9 mouse cellular contexts compared by ENCODE assay signal in genomic region chr17:48045631-48046030, GRCm38 (mm10). TPM values are rescaled to one million over a fixed set of nuclear protein-coding genes. Genes with fewer than 3 reads are reported as not detected.
A peak's percentile ranks its signal among the peaks of the same experiment; 100 is the strongest.
DNase-seq lines count a peak whose midpoint lies in the region; ATAC-seq and TF ChIP-seq lines count a peak whose summit lies in the region.
"Had no signal": no experiment of that assay in that cellular context is flagged by ENCODE, and none has a peak within 500 bp of the region (broad histone marks: within the 10 kb centered on the region; RNA-seq: fewer than 3 reads in every experiment).

No protein-coding gene starts in this region.

- peak; percentile 6 to 43 for DNase-seq in cerebellum, adult 2 months
- peak; percentile 24 for DNase-seq in right cerebral cortex, adult 18-20 months
- DNase-seq in right cerebral cortex, postnatal 25 days, result no peak
- DNase-seq in embryo, embryonic 9.5 days (ENCODE audit: extremely low spot score), result peak; percentile 68
- peak; percentile 88 to 90 for DNase-seq in kidney, postnatal 4 days
- DNase-seq in lung, postnatal 25 days (ENCODE audit: low spot score), result peak; percentile 75
- peak; percentile 54 to 76 for DNase-seq in spleen, postnatal 14 days (ENCODE audit: low spot score in 2 of 2)

- WGBS in cerebellum, adult 2 months, result 41% methylated on average over 4 of the region's 4 CpGs

- no peak overlapping the region for H3K27ac ChIP-seq in cerebellum, adult 2 months (ENCODE audit: insufficient read depth, low read length)

- no peak for TF ChIP-seq POLR2A in cerebellum, adult 2 months (IDR thresholded peaks at IDR 0.05; ENCODE audit: borderline replicate concordance, insufficient read depth, low read length)

- no peaks in the 10 kb centered on the region for H3K4me1 ChIP-seq in cerebellum, adult 2 months (ENCODE audit: control insufficient read depth, insufficient read depth, low read length)

- H3K27me3 ChIP-seq in cerebellum, adult 2 months (ENCODE audit: control insufficient read depth, insufficient read depth, low read length), result no peaks in the 10 kb centered on the region

- peak; percentile 47; the same call in 1 of the 2 replicates for TF ChIP-seq CTCF in cerebellum, adult 2 months (IDR thresholded peaks at IDR 0.05; ENCODE audit: borderline replicate concordance, insufficient read depth, low read depth, low read length)

- no peak overlapping the region for H3K4me3 ChIP-seq in cerebellum, adult 2 months (replicated peaks; ENCODE audit: insufficient read depth, low read depth, low read length)

- no peak for ATAC-seq in cerebellum, adult (ENCODE audit: insufficient number of reproducible peaks, low FRiP score, low TSS enrichment)

RNA-seq across cellular contexts. Expression of gene 1700122O11Rik, which starts 7.5 kb away (rescaled TPM):
- polyA plus RNA-seq in cerebellum, adult 2 months (2012; rRNA removed), result not detected in 2 replicates
- polyA plus RNA-seq: stomach, embryonic 14.5 days had no signal

RNA-seq across cellular contexts. Expression of gene 1700067P10Rik, which starts 43.5 kb away (rescaled TPM):
- polyA plus RNA-seq in cerebellum, adult 2 months (2012; rRNA removed), result 0.13 TPM in 2 replicates
- polyA plus RNA-seq: stomach, embryonic 14.5 days had no signal
